Mouse (Mus musculus) right cerebral cortex, adult 2 months (tissue): ENCODE measurements around the gene Polk.

ENCODE experiments used
- DNase-seq, 2 experiments: peaks; one replicate each; pipeline ENCODE4 v3.0.0; 2021 to 2022; ENCODE audit warnings: low spot score in 2 of 2

The Polk gene

GRCm38 (mm10) chr13:96529542-96529941 lies 12.8 kb downstream of the Polk start:
- no peak for DNase-seq

GRCm38 (mm10) chr13:96528776-96529175 lies 13.6 kb downstream of the Polk start:
- DNase-seq, result no peak

DNA sequence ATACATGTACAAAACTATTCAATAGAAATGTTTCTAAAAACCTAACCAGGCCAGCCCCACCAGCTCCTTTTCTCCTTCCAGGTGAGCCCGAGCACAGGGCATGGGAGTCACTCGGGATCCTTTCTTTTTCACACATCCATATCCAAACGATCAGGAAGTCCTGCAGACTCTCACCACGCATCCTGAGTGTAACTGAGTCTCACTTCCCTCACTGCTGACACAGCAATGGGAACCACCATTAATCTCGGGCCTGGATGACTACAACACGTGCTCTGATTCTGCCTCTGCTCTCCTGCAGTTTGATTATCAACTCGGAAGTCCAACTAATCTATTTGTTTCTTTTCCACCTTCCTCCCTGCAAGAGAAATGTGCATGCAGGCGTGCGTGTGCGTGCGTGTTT lies 14.5 kb downstream of the Polk start:
- no peak for DNase-seq

DNA sequence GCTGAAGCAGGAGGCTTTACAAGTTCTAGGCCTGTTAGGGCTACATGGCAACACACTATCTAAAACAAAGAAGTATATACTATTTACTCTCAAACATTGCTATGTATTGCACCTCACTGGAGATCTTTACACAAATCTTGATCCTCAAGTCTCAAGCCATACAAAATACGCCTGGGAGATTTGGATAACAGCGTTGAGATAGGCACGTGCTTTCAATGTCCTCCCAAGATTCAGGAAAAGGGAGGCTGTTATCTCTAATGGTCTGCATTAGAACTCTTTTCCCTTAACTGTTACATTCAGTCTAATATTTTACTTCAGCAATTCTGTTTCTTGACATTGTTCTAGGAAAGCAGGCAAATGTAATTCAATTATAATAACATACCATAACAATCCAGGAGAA lies 15.4 kb downstream of the Polk start:
- DNase-seq, result no peak

DNA sequence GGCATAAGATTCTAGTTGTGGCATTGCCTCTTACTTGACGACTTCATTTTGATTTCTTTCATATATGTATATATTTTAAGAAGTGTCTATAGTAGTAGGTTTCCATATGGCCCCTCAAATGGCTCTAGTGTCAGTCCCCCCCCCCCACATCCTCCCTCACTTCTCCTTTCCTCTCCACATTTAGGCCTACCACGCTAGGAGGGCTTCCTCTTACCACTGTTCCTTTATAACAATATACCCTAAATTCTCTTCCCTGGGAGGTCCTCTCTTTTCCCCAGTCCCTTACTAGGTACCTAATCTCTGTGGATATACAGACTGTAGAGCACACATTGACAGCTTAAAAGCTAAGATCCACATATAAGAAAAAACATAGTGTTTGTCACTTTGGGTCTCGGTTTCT lies 21.1 kb downstream of the Polk start:
- DNase-seq, result no peak

DNA sequence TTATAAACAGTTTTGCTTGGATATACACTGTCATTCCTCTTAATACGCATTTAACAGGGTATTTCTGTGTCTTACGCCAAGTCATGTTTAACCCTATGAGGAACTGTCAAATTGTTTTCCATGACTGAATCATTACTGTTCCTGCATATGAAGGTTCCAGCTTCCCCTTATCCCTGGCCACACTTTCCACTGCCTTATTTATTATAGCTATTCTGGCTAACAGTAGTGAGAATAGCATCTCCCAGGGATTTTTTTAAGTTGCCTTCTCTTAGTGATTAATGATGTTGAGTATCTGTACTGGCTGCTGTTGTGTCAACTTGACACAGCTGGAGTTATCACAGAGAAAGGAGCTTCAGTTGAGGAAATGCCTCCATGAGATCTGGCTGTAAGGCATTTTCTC lies 25.0 kb downstream of the Polk start:
- no peak for DNase-seq

- DNase-seq, result no peak
Observed at GRCm38 (mm10) chr13:96516249-96516648, 26.1 kb downstream of the Polk start.

- DNase-seq, result no peak
Observed at GRCm38 (mm10) chr13:96514154-96514942, 28.0 kb downstream of the Polk start.

DNA sequence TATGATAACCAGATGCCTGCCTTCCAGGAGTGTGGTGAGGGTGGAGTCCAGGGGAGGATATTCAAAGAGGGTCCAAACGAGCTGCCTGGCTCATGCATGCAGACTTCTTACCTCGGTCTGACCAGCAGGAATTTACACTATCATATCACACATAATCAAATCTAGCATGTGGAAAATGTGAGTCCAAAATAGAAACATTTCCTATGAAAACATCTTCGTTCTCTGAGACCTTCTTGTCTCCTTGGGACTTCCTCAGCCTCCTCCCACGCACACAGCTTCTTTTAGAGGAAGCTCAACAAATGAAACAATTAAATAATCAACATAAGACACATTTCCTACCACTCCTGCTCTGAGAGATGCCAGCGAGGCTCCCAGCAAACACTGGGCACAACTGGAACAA lies 30.5 kb downstream of the Polk start:
- DNase-seq, result no peak

DNA sequence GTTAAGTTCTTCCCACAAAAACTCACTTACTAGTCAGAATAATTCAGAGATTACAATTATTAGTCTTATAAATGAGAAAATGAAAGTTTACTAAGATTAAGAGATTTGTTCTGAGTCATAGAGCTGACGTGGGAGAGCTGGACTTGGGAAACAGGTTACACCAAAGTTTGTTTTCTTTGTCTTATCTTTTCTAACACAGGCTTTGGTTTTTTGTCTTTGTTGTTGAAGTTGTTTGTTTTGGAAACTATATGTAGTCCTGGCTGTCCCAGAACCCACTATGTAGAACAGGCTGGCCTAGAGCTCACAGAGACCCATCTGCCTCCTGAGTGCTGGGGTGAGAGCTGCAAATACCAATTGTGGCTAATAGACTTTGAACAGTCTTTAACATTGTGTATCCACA lies 31.1 kb downstream of the Polk start:
- no peak for DNase-seq

- peak in 1 of 2 experiments; percentile 21 for DNase-seq
Observed at GRCm38 (mm10) chr13:96510635-96511034, 31.7 kb downstream of the Polk start.

GRCm38 (mm10) chr13:96507541-96507940 lies 34.8 kb downstream of the Polk start:
- no peak for DNase-seq

DNA sequence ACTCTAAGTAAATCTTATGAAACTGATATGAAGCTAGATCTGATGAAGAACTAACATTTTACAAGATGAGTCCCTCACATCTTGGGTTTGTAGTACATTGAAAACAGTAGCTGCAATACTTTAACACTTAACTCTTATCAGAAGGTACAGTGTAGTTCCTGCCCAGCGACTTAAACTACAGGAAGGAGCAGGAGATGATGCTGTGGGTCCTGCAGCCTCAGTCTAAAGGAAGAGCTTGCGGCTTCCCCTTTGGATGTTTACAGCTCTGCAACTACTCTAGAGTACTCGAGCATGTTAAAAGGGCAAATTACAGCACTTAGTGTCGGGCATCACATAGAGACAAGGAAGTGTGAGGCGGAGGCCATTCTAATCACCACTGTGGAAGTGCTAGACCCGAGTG lies 36.1 kb downstream of the Polk start:
- no peak for DNase-seq

GRCm38 (mm10) chr13:96505661-96506060 lies 36.7 kb downstream of the Polk start:
- DNase-seq, result no peak

- DNase-seq, result no peak
Observed at GRCm38 (mm10) chr13:96499891-96500290, 42.5 kb downstream of the Polk start.

- DNase-seq, result no peak
Observed at GRCm38 (mm10) chr13:96496630-96497029, 45.7 kb downstream of the Polk start.

DNA sequence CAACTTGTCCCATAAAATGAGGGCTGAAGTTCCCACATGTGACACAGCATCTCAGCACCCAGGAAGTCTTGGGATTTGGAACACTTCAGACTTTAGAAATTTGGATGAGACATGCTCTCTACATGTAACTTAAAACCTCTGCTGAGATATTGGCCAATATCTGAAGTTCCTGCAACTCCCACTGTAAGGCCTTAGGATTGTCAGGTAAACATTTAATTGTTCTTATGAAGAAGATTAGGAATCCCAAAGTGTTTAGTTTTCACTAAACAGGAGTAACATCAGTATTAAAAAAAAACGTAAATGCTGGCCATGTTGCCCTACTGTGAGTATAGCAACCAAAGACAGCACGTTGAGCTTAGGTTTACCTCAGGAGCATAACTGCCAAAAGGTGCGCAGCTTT lies 51.9 kb downstream of the Polk start, which contains the start of gene Gm17622:
Gm17622 (plus strand) TSS at position 301 of the 400 bp plus-strand sequence.
- DNase-seq, result no peak

DNA sequence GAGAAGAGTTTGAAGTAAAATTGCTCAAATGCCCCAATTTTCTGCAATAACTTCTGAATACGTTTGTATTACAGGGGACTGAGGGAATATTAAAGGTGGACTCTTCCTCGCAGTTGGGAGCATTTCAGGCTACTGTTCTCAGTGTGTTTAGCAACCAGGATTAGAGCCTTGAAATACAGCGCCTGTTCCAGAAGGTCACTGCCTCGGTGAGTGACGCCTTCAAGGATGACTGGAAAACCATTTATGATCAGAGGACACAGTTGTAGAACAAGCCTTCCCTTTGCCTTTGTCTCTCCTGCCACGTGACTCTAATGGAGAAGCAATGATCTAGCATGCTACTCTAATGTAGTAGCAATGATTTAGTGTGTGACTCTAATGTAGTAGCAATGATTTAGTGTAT lies 54.4 kb downstream of the Polk start:
- no peak for DNase-seq

DNA sequence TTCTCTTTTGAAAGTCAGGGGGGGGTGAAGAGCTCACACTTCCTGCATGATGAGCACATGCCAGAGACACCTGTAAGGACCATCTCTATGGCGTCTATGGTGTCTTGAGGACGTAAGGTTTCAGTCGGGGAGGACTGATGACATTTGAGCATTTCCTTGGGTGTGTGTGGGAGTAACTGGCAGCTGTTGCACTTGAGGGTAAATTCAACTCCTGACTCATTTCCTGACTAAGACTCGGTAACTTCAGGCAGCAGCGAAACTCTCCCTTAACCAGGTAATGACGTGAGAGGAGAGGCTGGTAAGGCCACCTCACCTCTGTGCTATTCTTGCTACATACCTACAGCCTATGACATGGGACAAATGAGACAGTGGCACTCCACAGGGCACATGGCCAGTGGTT lies 55.1 kb downstream of the Polk start:
- no peak for DNase-seq

DNA sequence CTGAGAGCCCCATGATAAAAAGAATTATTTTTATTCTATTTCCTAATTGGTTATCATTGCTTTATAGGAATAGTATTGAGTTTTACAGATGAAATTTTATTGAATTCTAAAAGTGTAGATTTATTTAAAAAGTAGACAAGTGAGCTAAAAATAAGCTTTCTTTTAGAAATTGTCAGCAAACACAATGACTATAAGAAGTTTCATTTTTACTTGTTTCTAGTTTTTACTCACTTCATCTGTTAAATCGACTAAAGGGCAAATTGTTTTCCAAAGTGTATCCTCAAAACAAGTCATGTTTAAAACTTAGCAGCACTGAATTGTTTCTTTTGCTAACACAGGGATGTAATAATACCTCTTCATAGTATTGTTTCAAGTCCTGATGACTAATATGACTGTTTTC lies 63.4 kb downstream of the Polk start:
- DNase-seq, result no peak

- DNase-seq, result no peak
Observed at GRCm38 (mm10) chr13:96477226-96477625, 65.2 kb downstream of the Polk start.

DNA sequence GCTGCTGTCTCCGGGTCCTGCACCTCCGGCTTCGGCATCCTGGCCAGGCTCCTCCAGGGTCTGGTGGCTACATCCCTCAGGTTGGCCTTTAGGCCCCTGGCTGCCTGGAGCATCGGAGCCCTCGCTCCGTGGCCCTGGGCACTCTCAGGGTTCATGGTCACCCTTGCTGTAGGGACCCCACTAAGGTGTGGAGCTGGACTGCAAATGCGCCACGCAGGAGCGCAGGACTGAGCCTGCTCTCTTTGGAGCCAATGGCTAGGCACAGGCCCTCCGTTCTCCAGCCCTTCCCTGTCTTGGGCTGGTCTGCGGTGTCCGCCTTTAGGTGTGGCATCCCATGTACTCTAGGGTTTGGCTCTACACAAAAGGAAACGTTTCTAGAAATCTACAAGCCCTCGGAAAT lies 71.4 kb downstream of the Polk start, which contains the start of gene Ankdd1b:
Ankdd1b (minus strand) TSS at position 242 of the 400 bp plus-strand sequence.
- no peak for DNase-seq

DNA sequence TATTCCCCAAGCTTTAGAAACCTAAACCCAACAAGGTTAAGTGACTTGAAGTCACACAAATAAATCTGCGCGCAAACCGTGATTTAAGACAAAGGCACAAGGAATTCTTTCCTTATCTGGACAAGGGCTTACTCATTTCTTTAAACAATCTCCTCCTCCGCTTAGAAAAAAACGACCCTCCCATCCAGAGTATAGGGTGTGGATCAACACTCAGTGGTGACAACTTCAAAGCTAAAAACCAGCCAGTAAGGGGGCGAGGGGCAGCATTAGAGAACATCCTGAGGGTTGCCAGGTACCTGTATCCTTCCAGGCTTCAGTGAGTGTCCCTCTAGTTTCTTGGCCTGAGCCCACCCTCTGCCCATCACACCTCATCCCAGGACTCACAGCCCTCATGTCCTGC lies 71.8 kb downstream of the Polk start:
- DNase-seq, result no peak

DNA sequence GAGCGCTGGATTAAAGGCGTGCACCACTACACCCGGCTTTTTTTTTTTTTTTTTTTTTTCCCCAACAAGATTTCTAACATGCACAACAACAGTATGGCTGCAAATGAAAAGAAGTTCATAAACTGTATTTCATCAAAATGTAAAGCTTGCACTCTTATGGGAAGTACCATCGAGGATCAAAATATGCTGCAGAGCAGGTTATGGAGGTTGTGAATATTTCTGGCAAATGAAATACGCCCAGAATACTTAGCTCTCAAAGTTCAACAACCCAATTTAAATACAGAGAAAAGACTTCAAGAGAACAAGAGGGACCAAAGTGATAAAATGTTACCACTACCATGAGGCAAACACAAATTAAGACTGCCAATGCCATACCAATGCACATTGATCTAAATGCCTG lies 73.7 kb downstream of the Polk start:
- no peak for DNase-seq
